Mouse (Mus musculus) C2C12 (cell line): ENCODE results near the gene Dlg5.

Experiments
- CTCF ChIP-seq: IDR thresholded peaks from one replicate; pipeline ENCODE4 v1.5.1; 2011; ENCODE audit not compliant: control insufficient read depth, insufficient read depth, insufficient read length
- MAX ChIP-seq: IDR thresholded peaks from one replicate; pipeline ENCODE4 v1.6.1; 2011; ENCODE audit warnings: mild to moderate bottlenecking, control low read depth
- MYOG ChIP-seq: IDR thresholded peaks from one replicate; pipeline ENCODE4 v1.6.1; 2011; ENCODE audit not compliant: control insufficient read depth, insufficient read length; ENCODE audit errors: extremely low read depth
- USF1 ChIP-seq: IDR thresholded peaks from one replicate; pipeline ENCODE4 v1.6.1; 2011; ENCODE audit warnings: low read depth, mild to moderate bottlenecking, control low read depth, moderate library complexity

DNA sequence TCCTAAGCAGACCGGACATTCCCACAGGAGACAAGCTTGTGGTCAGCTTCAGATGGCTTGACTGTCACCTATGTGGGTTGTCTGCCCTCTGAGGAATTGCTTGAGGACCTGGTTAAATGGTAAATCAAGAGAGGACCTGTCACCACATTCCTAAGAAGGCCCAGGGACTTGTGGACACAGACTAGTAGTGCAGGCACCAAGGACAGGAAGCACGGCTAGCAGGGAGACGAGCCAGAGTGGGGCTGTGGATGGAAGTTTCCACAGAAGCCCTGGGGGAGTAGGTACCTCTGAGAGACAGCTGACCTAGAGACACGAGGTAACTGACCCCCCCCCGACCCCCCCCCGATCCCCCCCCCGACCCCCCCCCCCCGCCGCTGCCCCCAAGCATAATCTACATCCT is 39.4 kb downstream of the Dlg5 start:
- TF ChIP-seq MAX (no peak), CTCF (no peak), MYOG (no peak), USF1 (no peak)
